Mouse (Mus musculus) mouse trophoblast stem cell (cell line): ENCODE data around the gene Dlgap1.
"Not testable (repeated sequence)": the region's sequence is repeated elsewhere in the genome, so short reads cannot be mapped to it uniquely, and the experiment has no call there.

Source experiments
- in situ Hi-C, 2 experiments: fragments of 300-500 bp; cut with MseI, MboI; formaldehyde crosslinking; loops; 2 replicates in 1 of 2; 3 replicates in 1 of 2; pipeline ENCODE4 v1.15.1; 2025

Gene Dlgap1

DNA sequence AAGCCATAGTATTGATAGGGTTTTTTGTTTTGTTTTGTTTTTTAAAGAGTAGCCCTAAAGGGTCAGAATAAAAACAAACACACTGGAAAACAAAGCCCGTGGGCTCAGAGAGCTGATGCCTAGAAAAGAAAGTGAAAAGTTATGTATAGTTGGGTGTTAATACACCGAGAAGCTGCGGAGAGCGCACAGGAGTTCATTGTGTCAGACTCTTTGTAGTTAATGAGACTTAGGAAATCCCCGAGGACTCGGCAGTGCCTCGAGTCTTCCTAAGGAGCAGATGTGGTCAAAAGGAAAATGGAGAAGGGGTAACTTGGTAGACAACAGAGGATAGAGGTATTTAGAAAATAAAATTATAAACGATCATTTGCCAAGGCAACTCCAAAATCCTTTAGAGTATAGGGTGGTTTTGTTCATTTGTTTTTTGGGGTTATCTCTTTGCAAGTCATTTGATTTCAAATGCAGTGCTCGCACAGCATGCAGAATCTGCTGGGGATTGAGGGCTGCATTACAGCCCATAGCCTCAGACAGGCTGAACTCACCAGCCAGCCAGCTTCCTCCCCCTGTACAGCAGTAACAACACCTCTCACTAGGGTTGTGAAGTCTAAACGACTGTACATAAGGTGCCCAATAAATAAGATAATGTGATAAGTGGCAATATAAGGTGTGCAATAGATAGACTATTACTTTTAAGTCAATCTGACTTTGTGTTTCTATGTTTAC, 866.4 kb downstream of the Dlgap1 start:
- in situ Hi-C loops: no loop called here

DNA sequence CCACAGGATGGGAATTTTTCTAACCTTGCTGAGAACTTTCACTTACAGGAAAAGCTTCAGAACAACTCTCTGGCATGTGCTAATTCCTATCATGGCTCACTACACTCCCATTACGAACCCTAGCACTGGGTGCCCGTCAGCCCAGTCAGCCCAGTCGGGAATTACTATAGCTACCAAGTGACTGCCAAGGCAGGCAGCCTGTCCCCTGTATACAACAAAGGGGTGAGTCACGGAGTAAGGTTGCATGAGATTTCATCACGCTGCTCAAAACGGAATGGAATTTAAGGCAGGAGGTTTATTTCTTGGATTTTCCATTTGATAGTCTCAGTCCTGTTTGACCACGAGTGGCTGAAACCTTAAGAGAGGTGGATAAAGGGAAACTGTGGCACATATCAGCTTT, 867.9 kb downstream of the Dlgap1 start:
- in situ Hi-C loops: no loop called here

DNA sequence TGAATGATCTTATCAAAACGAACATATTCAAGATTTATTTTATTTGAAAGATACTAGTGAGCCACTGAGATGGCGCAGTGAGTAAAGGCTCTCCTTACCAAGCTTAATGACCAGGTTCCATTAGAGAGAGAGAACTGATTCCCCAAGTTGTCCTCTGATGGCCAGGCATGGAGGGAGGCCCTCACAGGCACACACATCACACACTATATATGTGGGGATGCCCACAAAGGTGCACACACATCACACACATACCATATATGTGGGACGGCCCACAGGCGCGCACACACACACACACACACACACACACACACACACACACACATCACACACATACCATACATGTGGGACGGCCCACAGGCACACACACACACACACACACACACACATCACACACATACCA, 868.6 kb downstream of the Dlgap1 start:
- in situ Hi-C loops: not testable (repeated sequence)

DNA sequence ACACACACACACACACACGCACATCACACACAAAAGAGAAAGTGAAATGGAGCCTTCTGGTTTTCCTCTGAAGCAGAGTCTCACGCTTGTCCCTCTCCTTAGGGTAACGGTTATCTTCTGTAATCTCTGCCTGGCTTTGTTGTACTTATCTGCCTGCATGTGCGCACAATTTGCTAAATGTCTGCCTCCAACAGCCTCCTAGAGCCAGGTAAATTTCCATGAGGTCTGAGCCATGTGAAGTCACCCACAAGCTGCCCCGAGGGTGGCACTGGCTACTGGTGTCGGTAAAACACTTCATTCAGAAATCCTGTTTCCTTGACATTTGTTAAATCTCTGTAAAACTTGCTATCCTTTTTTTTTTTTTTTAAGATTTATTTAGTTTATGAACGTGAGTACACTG, 869.2 kb downstream of the Dlgap1 start:
- in situ Hi-C loops: no loop called here

DNA sequence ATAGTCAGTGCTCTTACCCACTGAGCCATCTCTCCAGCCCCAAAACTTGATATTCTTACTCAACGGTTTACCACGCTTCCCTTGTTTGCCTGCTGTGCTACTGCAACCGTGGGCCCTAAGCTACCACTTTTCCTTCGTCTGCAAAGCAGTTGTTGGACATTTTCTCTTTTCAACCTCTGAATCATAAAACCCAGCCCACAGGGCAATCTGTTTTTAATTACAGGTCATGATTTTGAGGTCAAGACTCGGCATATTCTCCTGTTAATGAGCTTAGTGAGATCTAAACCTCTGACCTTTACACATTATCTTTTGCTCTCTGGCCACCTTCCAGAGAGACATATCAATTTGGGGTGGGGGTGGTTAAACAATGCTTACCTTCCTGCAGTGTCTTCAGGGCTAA, 869.7 kb downstream of the Dlgap1 start:
- in situ Hi-C loops: no loop called here

DNA sequence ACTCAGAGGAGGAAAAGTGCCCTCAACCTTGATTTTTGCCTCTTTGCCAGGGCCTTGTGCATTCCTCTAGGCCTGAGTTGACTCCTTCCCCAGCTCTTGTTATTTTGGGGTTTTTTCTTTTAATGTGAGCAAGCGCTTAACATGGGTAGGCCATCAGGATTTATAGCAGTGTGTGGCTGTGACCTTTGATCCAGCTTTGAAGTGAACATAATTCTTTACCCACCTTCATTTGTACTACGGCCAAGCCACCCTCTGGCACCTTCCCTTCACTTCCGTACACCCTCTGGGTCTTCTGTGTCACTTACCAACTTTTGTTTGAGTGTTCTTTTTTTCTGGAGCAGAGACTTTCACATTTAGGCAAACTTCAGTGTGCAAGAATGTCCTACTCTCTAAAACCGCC, 874.4 kb downstream of the Dlgap1 start:
- in situ Hi-C loops: loop anchor here in 1 of 2 experiments (10.0 kb wide), 1 partner anchor 132 kb away; no protein-coding TSS in a partner anchor

DNA sequence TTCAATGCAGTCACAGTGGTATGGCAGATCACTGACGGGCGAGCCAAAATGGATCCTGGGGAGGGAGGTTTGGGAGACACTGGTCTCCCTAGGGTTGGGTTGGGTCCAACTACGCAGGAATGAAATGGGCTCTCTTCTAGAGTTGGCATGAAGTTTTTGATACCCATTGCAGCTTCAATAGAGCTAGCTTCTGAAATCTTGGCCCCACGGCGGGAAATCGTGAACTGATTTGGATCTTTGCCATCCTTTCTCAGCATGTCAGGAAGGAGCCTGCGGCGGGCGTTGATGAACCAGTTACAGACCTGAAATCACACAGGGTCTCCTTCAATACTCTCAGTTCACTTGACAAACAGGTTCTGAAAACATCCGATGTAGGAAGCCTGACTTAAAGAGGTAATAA, 876.1 kb downstream of the Dlgap1 start:
- in situ Hi-C loops: loop anchor here in 1 of 2 experiments (10.0 kb wide), 1 partner anchor 130 kb away; no protein-coding TSS in a partner anchor

DNA sequence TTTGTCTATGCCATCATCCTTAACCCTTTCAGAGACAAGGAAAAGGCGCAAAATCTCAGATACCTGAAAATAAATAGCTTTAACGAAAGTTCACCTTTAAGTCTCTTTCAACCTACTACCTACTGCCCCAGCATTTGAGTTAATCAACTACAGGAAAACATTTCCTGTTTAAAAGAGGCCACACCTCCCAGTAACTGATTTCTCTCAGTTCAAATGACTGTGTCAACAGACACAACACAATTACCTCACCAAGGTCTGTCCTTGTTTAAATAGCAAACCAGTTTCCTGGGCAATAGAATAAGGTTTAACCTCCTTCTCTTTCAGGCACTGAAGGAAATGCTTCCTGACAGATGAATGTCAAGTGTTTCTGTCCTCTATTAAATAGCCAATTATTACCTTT, 876.7 kb downstream of the Dlgap1 start:
- in situ Hi-C loops: loop anchor here in 1 of 2 experiments (10.0 kb wide), 1 partner anchor 129 kb away; no protein-coding TSS in a partner anchor

DNA sequence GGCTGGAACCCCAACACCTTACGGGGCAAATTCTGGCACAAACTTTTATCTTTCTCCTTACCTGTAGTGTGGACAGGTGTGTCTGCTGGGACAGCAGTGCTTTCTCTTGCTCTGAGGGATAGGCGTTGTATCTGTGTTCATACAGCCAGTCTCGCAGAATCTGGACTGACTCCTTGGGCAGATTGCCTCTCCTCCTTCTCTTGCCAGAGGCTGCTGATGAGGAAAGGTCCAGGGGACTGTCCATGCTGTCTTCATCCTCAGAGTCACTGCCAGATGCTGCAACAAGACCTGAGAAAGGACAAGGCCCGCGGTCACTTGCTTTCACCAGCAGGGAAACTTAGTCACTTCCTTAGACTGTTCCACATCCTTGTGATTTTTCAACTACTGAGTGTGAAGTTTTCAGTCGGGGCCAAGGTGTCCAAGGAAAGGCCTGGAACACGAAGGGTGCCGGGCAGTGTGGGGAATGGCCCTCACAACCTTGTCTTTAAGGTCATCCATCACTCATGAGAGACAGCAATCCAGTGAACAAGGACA, 877.3 kb downstream of the Dlgap1 start:
- in situ Hi-C loops: loop anchor here in 1 of 2 experiments (10.0 kb wide), 1 partner anchor 129 kb away; no protein-coding TSS in a partner anchor

DNA sequence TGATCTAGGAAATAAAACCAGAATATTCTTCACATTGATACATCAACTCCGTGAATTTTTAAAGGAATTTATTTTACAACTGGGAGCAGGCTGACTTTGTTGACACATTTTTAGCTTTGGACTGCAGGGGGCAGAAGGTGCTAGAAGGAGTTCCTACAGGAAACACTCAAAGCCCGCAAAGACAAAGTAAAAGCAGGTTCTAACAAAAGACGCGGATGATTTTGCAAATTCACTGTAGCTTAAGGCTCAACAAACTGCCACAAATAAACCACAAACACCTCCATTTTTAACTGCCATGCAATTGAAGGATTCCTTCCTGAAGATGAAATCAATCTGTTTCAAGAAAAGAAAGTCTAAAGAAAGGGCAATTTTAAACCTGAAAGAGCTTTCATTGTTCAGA, 878.2 kb downstream of the Dlgap1 start:
- in situ Hi-C loops: loop anchor here in 1 of 2 experiments (10.0 kb wide), 1 partner anchor 128 kb away; no protein-coding TSS in a partner anchor

DNA sequence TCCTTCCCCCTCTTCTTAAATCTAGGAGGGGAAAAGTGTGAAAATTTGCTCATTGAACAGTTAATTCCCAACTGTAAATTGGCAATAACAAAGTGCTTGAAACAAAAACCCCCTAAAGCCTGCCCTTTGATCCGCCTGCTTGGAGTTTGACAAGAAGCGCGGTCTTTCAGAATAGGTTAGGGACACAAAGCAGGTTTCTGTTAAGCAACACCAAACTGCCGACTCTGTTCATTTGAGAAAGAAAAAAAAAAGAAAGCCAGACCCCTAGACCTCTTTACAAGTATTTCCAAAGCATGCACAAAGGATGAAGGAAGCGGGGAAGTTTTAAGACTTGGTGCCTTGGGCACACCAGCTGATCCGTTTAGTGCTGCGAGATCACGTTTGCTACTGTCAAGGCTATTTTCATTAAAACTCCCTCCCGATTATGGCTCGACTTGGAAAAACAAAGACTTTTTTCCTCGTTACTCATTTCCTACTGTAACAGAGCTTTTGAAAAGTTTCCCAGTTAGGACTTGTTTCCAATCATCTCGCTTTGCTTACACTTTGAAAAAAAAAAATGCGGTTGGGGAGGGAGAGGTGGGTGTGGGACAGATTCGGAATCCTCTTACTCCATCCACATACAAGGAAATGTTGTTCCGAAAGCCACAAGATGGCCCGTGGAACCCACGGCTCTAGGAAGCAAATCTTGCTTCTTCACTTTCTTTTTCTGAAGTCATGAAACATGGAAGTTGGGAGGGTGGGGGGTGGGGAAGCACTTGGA, 879.1 kb downstream of the Dlgap1 start:
- in situ Hi-C loops: loop anchor here in 1 of 2 experiments (10.0 kb wide), 1 partner anchor 127 kb away; no protein-coding TSS in a partner anchor

DNA sequence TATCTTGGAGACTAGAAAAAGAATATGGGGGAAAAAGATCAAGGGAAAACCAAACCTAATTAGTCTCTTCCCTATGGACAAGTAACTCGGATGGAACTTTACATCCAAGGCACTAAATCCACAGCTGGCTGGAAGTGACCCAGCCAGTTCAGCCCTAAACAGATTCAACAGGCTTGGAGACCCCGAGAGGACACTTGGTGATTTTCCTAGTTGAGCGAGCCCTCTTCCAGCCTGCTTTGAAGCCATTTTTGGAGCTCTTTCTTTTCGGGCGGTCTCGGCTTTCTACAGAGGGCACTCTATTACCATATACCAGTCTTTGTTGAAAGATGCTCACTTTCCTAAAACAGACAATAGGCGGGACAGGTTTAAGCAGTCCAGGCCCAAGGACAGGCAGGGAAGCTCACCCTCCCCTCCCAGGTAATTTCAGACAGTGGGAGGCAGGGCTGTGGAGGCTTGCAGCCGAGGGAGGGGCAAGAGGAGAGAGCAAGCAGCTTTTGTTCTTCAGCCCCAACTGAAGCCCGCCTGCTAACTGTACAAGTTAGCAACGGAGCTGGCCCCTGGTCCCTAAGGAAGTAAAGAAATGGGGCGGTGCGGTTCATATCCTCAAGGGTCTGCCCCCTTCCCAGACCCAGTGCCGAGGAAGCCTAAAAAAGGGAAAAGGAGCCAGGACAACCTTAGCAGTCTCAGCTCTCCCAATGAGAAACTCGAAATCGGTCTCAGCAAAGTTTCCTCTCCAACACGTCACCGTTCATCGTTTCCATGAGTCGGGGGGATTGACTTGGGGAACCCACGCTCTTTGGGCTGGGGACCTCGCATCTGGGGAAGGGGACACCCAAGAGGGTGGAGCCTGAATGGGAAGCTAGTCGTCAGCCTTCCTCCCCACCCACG, 879.9 kb downstream of the Dlgap1 start:
- in situ Hi-C loops: loop anchor here in 1 of 2 experiments (10.0 kb wide), 1 partner anchor 126 kb away; no protein-coding TSS in a partner anchor

DNA sequence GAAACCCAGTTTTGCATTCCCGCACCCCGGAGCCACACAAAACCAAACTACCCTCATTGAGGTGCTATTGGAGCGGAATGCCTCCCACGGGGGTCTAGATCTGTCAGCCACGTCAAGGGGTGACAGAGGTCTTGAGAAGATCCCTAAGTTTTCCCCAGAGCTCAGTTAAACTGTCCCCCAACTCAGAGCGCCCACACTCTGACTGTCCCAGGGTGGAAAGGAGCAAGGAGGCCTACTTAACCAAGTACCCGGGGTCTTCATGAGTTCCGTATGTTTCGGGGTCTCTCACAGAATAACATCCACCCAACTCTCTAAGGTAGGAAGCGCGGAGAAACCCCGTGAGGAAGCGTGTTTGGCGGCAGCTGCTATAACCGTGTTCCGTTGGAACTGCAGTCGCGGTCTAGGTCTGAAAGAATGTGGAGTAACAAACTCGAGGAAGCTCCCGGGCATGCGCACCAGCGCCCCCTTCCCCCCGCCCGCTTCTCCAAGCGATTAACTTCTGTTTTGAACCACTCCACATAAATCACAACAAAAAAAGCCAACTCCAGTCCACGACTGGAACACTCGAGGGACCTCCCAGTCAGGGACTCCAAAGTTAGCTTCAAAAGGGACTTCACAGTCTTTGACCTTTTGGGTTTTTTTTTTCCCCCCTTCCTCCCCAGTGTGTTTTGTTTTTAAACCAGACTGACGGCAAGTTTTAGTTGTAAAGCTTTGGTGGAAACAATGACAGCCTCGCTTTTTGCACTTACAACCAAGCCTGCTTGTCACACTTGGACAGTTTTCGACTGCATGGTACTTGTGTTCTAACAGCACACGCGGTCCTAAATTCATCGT, 880.7 kb downstream of the Dlgap1 start:
- in situ Hi-C loops: loop anchor here in 1 of 2 experiments (10.0 kb wide), 1 partner anchor 125 kb away; no protein-coding TSS in a partner anchor

DNA sequence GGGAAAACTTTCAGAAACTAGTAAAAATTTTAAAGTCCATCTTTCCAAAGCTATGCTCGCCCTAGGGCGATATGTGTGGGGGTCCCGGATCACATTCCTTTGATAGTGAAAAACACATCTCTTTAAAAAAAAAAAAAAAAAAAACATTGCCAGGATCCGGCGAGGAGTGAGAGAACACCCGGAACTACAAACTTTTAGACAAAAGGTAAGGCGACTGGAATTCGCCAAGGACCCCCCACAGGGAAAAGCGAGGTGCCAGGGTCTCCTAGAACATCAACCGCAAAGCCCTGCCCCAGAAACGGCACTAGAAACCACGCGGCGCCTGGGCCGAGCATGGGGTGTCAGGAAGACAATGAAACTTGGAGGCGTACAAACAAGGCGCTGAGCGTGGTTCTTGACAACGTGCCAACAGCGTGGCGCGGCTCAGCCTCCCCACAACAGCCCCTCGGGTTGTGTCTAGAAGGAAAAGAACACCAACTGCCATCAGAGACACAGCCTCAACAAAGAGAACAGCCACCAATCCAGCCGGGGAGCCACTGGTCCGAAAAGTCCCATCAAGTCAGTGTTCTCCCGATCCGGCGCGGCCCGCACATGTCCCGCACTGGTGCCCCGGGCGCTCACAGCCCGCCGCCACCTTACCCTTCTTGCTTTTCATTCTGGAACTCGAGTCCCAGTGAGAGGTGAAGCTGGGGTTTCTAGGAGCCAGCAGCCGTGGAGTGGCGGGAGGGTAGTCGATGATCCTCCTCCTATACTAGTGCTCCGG, 881.5 kb downstream of the Dlgap1 start:
- in situ Hi-C loops: no loop called here

DNA sequence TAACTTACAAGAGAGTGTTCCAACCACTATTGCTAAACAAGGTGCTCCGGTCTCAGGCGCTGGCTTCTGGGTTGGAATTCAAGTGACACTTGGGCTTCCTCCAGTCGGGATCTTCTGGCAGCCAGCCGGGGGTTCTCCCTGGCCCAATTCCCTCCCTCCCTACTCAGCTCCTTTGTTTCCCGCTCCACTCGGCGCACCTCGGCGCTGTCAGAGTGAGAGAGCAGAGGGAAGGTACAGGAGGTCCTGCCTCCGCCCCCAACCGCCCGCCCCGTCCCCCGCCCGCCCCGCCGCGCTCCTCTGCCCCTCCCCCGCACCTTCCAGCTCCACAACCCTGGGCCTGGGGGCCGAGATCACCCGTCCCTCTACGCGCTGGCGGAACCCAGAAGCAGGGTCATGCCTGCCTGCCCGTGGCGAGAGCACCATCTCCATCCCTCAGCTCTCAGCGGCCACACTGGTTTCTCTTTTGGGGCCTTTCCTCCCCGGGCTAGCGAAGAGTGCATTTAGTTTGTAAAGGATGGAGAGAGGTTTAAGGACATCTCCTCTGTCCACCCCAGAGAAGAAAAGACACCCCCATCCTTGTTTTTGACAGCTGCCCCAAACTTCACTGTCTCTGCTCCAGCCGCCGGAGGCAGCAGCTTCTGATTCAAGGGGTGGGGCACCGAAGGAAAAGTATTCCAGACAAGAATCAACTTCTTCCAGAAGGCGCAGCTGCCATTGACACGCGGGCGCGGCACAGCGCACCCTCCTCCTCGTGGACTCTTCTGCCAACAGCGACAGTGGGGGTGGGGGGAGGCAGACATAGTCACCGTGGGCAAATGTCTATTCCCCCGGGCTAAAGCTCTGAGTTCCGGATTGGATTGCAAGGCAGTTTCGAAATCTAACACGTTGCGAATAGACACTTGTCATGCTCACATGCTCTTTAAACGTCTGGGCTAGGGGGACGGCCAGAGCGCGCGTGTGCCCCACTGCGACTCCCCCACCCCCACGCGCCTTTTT, 882.4 kb downstream of the Dlgap1 start:
- in situ Hi-C loops: no loop called here

DNA sequence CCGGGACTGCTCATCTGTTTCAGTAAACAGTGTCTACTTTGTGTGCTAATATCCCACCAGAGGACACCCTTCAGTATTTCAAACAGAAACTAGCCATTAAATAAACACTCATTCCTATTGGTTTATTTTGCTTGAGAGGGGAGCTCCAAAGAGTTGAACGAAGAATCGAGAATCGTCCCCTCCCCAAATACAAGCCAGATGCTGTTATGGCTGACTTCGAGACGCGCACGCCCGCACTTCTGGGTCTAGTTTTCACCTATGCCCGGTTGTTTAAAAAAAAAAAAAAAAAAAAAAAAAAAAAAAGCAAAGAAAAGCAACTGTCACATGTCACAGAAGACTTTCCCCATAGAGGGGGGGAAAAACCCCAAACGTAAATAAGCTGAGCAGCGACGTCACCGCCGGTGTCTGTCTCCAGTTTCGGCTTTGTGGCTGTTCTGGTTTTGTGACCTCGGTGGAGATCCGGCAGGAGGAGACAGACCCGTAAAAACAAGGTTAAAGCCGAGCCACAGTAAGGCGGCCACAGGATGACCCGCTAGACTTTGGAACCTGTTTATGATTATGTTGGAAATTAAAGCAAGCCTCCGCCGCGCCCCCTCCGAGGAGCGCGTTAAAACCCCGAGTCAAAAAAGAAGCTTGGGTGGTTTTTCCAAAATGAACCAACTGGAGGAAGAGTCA, 883.3 kb downstream of the Dlgap1 start:
- in situ Hi-C loops: no loop called here

DNA sequence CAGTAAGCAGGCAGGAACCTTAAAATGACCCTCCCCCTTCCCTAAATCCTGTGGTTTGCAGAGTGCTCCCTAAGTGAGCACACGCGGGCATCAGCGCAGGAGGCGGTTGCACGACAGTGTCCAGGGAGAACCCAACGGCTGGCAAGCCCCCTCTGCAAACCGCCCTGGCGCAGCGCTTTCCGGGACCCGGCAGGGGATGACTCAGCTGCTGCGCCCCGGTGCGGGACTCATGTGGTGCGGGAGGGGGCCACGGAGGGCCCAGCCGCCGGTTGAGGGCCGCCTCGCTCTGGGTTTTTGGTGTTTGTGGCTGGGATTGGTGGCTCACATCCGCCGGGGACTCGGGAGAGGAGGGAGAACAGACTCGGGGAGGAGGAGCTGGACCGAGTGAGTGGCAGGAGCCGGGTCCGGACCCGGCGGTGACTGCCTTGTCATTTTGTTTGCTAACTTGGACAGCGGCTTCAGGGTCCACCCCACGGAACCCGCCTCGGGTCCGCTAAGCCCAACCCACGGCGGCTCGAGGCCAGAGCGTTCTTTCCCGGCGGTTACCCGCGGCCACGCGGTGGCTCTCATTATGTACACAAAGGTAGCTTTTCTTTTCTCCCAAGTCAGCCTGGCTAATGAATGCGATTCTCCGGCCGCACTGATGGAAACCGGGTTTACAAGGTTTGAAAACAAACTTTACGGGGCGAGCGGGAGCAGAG, 884.0 kb downstream of the Dlgap1 start:
- in situ Hi-C loops: no loop called here
